Mouse (Mus musculus) megakaryocyte-erythroid progenitor cell, adult 5-6 weeks (primary cell): ENCODE data around the gene Erich4. TPM values are rescaled to one million over a fixed set of nuclear protein-coding genes. Genes with fewer than 3 reads are reported as not detected.
A peak's percentile ranks its signal among the peaks of the same experiment; 100 is the strongest.

Experiments used
- ATAC-seq: replicated peaks from 2 replicates; pipeline ENCODE4 v1.8.0; 2016; ENCODE audit warnings: mild to moderate bottlenecking, inconsistent platforms; ENCODE audit not compliant: severe bottlenecking, poor library complexity, low FRiP score, low TSS enrichment
- total RNA-seq, 2 experiments: library from RNA; stranded (forward) in 1 of 2; stranded (reverse) in 1 of 2; fragments of 200-1000, 215-1000 nt in 1 of 2; fragments of >200 nt in 1 of 2; fragmentation: Nextera tagmentation in 1 of 2; gene quantifications; 2 replicates each; pipeline ENCODE4 v1.2.3; 2014 to 2017

Gene Erich4
- total RNA-seq, 2 experiments from 2014 or later = not detected

GRCm38 (mm10) chr7:25625594-25626250 lies 10.0 kb upstream of the Erich4 start:
- peak; percentile 15; the same call in 1 of the 2 replicates for ATAC-seq

- no peak for ATAC-seq
These were observed 9.2 kb upstream of the Erich4 start for GRCm38 (mm10) chr7:25624851-25625250.

- ATAC-seq = no peak
These were observed 8.2 kb upstream of the Erich4 start for GRCm38 (mm10) chr7:25623857-25624370.

- ATAC-seq = no peak
These were observed 5.1 kb upstream of the Erich4 start for GRCm38 (mm10) chr7:25620751-25621150.

GRCm38 (mm10) chr7:25620101-25620500 lies 4.4 kb upstream of the Erich4 start:
- no peak for ATAC-seq

- no peak for ATAC-seq
These were observed 4.0 kb upstream of the Erich4 start for GRCm38 (mm10) chr7:25619722-25619991.

- peak; percentile 96 for ATAC-seq
These were observed 3.4 kb upstream of the Erich4 start, which contains the start of gene Dmac2 for GRCm38 (mm10) chr7:25618865-25619721. Gene Dmac2, plus strand, starts transcription at chr7:25619414.

GRCm38 (mm10) chr7:25617376-25618160 lies 1.9 kb upstream of the Erich4 start:
- ATAC-seq = no peak

- no peak for ATAC-seq
These were observed 624 bp downstream of the Erich4 start for GRCm38 (mm10) chr7:25614831-25615705.

GRCm38 (mm10) chr7:25614086-25614485 lies 1.6 kb downstream of the Erich4 start:
- no peak for ATAC-seq

GRCm38 (mm10) chr7:25611501-25611900 lies 4.2 kb downstream of the Erich4 start:
- ATAC-seq = no peak

GRCm38 (mm10) chr7:25610056-25610455 lies 5.6 kb downstream of the Erich4 start:
- no peak for ATAC-seq

GRCm38 (mm10) chr7:25607196-25607595 lies 8.5 kb downstream of the Erich4 start:
- no peak for ATAC-seq

GRCm38 (mm10) chr7:25606625-25607063 lies 9.0 kb downstream of the Erich4 start:
- ATAC-seq = peak; percentile 49

GRCm38 (mm10) chr7:25601346-25601745 lies 14.3 kb downstream of the Erich4 start:
- no peak for ATAC-seq

- no peak for ATAC-seq
These were observed 15.0 kb downstream of the Erich4 start for GRCm38 (mm10) chr7:25600666-25601065.

- peak; percentile 90 for ATAC-seq
These were observed 16.0 kb downstream of the Erich4 start for GRCm38 (mm10) chr7:25599663-25600062.

- ATAC-seq = no peak
These were observed 21.8 kb downstream of the Erich4 start for GRCm38 (mm10) chr7:25593859-25594258.

- no peak for ATAC-seq
These were observed 24.5 kb downstream of the Erich4 start for GRCm38 (mm10) chr7:25591226-25591625.
